Mouse (Mus musculus) cerebellum, adult 18-20 months (tissue): ENCODE data around the gene Gaa.
"Not testable (repeated sequence)": the region's sequence is repeated elsewhere in the genome, so short reads cannot be mapped to it uniquely, and the experiment has no call there.

Experiments used
- DNase-seq, 2 experiments: peaks; one replicate each; pipeline ENCODE4 v3.0.0; 2021

Gene Gaa

DNA sequence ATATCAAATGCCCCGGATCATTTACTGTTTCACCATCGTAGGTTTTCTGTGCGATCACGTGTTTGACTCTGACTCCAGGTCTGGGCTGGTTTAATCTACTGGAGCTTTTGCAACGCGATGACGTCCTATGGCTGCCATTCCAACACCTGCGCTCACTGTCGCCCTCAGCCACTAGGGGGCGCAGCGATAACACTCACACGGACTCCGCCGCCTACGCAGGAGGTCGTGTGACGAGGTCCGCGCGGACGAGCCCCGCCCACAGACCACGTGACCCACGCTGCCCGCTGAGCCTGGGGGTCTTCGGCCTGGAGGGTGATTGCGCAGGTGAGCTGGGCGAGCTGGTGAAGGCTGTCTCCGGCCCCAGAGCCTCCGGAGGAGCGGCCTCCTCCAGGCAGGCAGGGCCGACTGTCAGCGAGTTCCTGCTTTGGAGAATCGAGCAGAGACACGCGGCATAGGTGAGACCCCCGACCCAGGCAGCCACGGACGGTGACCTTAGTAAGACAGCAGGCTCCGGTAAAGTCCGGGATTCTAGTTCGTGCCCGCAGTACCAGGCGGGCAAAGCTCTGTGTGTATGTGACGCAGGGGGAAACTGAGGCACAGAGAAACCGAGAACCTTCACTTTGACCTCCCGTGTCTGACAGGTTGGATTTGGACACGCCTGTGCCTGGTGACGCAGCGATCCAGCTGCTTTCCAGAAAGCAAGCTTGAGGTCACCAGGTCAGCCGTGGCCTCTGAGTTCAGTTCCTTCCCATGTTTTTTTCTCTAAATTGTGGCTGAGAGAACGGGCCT lies at the start of gene Gaa:
Gaa (plus strand) TSS at position 120 of the 789 bp plus-strand sequence.
- peak; percentile 96 to 99 for DNase-seq

DNA sequence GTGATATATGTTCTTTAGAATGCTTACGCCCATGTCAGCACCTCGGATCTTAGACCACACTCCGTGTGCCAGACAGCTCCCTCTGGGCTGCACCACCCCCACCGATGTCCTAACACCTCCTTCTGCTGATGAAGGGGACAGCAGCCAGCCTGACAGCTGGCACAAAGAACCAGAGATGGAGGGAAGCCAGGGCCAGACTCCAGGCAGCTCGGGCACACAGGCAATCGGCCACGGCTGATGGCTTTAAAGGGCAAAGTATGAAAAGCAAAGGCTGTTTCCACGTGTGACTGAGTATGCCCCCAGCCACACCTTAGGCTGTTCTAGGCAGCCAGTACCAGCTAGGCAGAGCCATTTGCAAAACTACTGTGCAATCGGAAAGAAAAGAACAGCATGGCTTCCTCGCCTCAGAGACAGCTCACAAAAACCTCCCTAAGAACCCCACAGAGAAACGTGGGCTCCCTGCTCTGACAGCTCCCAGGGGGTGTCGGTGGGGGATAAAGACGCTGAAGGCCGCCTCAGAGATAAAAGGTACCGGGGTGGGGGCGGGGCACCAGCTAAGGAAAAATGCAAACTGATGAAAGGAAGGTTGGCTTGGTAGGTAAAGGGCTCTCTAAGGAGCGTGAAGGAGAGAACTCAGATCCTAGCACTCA lies 47.7 kb upstream of the Gaa start:
- DNase-seq: peak; percentile 91 to 93

DNA sequence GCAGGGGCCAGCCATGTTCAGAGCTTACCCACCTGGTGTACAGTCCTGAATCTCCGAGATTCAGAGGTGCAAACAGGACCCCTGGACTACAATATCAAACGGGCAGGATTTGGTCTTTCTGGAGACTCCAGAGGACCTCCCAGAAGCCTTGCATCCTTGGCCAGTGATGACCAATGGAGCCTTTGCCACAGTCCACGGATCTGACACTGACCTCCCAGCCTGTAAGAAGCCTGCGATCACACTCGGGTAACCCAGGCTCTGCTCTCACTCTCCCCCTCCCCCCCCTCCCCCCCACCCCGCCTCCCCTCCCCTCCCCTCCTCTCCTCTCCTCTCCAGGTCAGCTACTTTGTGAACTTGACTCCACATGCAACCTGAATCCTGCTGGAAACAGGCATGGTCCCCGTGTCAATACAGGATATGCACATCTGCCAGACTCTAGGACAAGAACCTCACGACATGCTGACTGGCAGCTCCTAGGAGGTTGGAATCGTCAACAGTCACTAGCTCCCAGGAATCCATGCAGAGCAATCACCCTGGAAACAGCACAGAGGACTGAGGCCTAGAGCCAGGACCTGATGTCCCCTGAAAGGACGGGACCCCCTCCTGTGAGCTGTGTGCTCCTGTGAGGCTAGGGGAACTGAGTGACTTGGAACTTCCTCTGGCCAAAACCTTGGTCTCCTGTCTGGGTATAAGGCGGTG lies 45.7 kb upstream of the Gaa start:
- no peak for DNase-seq

DNA sequence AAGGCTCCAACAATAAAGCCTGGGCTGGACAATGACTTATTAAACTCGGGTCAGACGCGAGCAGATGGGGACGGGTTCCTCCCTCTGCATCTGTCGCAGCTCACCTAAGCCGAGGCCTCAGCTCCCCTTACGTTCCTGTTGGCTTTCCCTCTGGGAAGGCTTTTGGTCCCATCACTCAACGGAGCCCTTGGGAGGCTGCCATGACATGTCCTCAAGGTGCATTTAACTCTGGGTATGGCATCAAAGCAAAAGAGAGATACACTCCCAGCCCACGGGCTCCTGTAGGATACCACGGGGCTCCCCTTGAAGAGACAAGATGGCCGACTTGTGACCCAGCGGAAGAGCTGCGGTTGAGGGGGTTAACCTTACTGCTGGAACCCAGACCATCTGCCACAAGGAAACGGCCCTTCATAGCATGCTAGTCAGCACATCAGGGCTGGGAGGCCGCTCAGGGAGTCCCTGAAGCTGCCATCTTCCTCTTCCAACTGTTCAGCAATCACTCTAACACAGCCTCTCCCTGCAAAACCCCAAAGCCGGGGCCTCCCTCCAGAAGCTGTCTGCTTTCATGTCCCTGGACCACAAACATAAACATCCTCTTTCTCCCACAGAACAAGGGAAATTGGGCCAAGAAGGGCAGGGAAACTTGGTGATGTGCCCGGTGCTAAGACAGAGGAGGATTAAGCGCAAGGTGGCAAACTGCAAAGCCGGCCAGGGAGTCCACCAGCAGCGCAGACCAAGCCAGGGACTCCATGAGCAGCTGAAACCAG lies 44.4 kb upstream of the Gaa start:
- peak; percentile 46 to 49 for DNase-seq

DNA sequence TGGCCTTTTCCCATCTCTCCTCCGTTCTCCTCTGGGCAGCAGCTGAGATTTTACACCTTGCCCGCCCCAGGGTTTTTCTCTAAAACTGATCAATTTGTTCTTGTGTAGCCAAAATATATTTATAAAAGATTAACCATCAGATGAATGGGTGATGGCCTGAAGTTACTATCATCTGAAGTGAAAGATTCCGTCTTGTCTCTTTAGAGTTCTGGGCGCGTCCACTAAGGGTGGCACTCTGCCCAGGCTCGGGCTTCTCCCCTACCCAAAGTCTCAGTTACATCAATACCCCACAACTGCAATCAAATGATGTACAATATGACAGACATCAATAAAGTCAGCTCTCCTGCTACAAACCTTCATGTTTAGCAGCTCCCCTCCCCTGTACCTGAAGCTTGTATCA lies 42.8 kb upstream of the Gaa start:
- DNase-seq: no peak

DNA sequence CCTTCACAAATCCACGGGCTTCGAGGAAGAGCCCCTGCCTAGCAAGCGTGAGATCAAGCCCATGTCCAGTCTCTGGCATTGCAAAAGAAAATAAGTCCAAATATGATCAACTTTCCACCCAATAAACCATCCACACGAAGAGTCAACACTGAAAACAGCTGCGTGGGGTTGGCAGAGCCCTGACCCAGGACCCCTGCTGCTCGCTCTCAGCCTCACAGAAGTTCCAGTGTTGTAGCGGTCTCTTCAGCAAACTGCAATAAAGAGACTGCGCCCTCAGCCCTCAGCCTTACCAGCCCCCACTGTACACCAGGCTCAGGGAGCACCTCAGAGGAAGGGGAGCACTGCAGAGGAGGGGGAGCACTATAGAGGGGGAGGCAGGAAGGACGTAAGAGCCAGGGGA lies 42.1 kb upstream of the Gaa start:
- DNase-seq: no peak

DNA sequence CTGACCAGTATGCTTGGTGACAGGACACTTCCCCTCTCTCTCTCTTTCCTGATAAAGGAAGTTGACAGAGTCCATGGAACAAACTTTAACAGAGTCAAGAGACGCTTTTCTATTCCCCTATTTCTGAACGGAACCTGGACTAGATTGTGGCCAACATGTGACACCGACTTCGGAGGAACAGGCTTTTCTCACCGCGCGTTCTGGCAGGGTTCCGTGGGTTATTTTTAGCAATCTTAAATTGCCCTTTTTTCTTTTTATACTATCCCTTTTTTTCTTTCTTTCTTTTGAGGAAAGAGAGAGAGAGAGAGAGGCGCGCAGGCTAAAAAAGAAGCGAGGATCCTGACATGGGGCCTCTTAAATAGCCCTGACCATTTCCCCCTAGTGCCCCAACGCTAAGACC lies 40.1 kb upstream of the Gaa start:
- peak; percentile 41 to 46 for DNase-seq

DNA sequence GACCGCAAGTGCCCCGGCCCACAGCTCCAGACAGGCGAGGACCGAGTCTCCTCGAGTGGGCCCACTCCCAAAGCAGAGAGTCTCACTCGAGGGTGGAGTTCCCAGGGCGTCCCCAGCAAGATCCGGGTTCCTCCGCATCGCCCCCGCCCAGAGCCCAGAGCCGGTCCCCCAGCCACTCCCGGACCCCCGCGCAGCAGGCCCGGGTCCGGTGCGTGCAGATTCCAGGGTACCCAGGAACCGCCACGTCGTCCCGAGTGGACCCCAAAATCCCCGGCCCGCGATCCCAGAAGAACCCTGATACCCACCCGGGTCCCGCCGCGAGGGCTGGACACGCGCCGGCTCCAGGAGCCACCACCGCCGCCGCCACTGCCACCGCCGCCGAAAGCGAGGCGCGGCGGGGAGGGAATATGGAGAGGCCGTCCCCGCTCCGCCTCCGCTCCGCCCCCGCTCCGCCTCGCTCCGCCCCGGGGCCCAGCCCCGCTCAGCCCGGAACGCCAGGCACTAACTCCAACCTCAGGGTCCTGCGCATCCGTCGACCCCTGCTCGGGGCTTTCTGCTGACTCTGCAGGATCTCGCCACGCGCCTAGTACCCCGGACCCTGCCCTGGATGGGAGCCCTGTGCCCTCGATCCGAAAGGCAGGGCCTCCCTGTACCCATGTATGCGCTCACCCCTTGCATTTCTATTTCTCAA lies 39.5 kb upstream of the Gaa start, which contains the start of the genes Tbc1d16 and Ccdc40:
Tbc1d16 (minus strand) TSS at position 409 of the 691 bp plus-strand sequence.
Ccdc40 (plus strand) TSS at position 482 of the 691 bp plus-strand sequence.
- DNase-seq: peak; percentile 75 to 84

DNA sequence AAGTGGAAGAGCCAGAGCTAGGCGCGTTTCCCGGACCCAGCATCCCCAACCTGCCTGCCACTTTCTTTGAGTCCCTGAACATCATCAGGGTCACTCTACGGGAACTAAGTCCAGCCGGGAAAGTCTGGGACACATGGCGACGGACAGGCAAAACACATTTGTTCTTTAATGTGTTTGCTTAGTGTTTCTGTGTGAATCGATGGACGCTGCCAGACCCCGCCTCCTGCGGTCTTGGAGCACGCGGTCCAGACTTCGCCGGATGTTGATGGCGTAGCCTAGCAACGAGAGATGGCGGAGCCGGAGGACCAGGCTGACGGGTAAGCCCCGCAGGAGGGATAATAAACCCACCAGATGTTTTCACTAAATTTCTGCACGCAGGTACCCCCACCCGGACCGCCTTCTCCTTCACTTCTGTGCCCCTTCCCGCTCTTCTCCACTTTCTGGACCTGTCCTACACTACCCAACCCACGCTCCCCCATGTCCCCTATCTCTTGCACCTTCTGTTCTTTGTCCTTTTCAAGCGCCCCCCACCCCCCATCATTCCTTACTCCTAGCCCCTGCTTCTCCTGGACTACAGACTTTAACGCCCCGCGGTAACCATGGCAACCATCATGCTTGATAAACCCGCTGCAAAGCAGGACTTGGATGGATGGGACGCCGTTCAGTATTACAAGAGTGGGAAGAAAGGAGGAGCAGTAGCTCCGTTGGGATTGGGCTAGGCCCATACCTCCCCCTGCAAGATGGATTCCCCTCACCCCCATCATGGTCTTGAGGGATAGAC lies 38.7 kb upstream of the Gaa start:
- peak; percentile 51 to 54 for DNase-seq

DNA sequence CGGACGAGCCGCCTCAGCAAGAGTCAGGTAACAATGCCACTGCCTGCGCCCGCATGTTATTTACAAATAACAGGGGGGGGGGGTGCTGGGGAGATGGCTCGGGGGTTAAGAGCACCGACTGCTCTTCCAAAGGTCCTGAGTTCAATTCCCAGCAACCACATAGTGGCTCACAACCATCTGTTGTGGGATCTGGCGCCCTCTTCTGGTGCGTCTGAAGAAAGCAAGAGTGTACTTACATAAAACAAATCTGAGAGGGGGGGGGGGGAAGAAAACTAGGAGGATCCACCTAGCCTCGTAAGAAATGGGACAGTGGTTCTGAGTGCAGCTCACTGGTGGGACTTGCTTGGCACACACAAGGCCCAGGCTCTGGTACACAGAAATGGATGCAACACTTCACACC lies 32.9 kb upstream of the Gaa start:
- DNase-seq: no peak

DNA sequence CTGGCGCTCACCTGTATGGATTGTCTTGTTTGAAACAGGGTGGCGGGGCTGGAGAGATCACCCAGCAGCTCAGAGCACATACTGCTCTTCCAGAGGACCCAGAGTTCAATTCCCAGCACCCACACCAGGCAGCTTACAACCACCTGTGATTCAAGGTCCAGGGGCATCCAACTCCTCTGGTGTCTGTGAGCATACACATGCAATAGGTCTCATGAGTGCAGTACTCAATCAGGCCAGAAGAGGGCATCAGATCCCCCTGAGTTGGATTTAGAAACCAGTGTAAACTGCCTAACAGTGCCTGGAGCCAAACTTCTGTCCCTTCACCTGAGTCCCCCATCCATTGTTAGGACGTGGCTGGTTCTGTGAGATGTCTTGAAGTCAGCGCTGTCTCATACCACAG lies 32.1 kb upstream of the Gaa start:
- DNase-seq: peak; percentile 52 to 58

DNA sequence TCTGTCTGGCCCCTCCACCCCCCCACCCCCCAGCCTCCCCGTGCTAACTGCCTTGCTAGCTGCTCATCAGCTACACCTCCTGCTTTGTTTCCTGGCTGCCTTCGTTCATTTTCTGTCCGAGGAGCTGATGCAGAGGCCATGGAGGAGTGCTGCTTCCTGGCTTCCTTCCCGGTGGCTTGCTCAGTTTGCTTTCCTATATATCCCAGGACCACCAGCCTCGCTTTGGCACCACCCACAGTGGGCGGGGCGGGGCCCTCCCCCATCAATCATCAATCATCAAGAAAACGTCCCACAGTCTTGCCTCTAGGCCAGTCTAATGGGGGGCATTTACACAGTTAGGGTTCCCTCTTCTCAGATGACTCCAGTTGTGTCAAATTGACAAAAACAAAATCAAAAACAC lies 31.3 kb upstream of the Gaa start:
- DNase-seq: no peak

DNA sequence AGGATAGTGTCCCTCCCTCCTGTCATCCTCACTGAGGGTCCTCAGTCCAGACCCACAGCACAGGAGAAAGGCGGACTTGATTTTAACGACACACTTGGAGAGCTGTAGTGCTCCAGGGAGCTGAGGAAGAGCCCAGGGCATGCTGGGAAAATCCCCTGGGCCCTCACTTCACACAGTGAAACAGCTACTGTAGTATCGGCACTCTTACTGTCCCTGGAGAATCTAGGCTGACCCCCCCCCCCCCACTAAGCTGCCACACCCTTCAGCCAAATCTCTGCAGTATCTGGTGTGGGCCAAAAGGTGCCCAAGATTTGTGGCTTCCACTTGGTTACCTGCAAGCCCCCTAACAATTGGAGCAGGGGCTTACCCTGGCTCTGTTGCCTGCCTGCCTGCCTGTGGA lies 30.7 kb upstream of the Gaa start:
- no peak for DNase-seq

DNA sequence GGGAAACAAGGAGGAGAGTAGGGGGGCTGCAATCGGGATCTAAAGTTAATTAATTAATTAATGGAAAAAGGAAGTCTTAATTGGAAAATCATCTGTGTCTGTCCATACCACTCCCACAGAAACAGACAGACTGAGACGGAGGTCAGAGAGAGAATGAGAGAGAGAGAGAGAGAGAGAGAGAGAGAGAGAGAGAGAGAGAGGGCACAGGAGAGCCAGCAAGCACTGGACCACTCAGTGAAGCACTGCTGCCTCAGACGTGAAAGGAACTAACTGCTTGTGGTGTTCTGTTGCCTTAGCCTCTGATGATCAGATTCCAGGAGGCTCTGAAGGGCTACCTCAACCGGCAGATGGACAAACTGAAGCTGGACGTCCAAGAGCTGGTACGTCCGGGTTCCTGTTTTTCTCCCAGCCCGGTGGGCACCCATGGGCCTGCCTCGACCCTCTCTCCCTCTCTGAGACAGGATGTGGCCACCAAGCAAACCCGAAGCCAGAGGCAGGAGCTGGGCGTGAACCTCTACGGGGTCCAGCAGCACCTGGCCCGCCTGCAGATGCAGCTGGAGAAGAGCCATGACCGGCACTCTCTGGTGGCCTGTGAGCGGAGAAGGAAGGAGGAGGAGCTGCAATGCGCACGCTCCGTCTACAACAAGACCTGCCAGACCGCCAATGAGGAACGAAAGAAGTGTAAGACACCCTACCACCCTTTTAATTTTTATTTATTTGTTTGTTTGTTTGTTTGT lies 30.0 kb upstream of the Gaa start:
- DNase-seq: no peak

DNA sequence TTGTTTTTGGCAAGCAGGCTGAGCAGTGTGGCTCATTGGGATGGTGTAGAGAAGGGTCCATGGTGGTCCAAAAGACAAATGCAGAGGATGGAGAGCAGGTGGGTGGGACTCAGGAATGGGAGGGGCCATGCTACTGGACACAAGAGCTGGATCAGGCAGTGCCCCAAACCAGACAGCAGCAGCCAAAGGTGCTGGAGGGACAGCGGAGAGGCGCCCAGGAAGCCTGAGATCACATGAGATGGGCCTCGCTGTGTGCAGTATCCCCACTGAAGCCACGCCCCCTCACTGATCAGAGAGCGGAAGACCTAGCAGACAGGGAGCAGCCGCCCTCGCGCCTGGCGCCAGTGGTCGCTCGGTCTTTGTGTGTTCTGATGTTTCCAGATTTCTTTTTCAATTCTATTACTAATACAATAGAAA lies 29.4 kb upstream of the Gaa start:
- DNase-seq: peak in 1 of 2 experiments; percentile 32

DNA sequence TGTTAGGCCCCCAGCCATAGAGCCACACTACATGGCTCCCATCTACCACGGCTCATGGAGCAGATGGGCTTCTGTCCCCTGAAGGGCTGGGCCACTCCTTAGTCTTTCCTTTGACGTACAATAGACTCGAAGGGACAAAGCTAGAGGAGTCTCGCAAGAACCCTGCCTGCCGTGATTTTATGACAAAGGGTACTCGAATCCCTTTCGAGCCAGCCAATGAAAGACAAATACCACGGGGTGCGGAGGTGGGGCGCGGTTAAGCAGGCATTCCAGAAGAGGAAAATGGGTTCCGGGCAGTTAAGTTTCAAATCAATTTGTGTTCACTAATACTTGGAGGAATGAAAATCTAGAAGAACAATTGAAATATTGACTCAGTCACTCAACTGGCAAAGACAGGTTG lies 28.2 kb upstream of the Gaa start:
- no peak for DNase-seq

DNA sequence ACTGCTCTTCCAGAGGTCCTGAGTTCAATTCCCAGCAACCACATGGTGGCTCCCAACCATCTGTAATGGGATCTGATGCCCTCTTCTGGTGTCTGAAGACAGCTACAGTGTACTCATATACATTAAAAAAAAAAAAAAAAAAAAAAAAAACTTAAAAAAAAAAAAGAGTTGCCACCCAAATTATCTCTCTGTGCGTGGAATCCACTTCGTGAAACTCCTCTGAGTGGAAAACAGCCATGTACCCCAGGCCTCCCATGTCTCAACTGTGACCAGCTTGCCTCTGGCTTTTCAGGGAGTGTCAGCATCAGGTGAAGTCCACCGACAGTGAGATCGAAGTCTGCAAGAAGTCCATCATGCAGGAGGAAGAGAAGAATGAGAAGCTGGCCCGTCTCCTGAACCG lies 22.1 kb upstream of the Gaa start:
- not testable (repeated sequence) for DNase-seq

DNA sequence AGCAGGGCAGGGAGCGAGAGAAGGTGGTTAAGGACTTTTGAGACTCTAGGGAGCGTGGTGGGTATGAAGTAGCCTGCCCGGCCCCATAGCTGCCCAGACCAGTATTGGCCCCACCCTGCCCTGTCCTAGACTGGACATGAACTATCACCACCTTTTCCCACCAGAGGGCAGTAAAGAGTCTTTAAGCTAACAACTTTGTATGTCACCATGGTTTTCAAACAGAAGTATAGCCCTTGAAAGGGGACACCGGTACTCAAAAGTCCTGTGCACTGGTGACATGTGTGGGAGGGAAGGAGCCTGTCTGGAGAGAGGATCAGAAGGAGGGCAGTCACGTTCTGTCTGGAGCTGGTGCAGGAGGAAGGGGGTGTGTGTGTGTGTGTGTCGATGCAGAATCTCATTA lies 18.7 kb upstream of the Gaa start:
- DNase-seq: peak; percentile 82 to 84

DNA sequence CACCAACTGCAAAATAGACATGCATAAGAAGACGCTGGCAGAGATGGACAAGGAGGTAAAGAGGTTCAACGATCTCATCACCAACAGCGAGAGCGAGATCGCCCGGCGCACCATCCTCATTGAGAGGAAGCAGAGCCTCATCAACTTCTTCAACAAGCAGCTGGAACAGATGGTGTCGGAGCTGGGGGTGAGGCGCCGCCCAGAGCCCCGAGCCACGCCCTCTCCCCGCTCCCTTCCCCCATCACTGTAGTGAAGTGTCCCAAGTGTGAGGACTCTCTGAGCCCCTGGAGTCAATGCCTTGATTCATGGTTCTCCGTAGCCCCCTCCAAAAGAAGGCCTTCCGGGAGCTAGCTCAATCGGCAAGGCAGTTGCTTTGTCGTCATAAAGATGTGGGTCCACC lies 16.7 kb upstream of the Gaa start:
- DNase-seq: no peak

DNA sequence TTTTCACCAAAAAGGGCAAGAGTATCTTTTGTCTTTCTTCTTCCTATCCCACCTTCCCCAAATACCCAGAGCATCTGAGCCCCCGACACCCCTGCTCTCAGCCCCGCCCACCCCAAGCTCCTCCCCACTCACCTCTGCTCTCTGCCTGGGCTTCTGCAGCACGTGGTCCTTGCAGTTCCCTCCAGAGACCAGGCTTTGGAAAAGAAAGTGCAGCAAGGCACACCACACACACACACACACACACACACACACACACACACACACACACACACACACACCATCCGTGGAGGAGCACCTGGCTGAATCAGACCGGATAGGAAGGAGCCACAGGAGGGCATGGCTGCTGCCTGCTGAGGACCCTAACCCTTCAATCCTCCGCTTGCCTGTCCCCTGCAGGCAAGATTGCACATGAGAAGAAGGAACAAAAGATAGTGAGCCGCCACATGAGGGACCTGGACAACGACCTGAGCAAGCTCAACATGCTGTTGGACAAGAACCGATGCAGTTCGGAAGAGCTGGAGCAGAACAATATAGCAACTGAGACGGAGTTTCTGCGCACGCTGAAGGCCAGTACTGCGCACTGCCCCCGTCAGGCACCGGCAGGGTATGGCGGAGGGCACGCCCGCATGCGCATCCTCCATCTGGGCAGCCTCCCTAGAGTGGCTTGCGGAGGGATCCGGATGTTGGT lies 14.7 kb upstream of the Gaa start:
- peak; percentile 64 to 65 for DNase-seq
